Mouse (Mus musculus): Measurements from ENCODE around the gene Mgp. TPM values are rescaled to one million over a fixed set of nuclear protein-coding genes. Genes with fewer than 3 reads are reported as not detected.
A peak's percentile ranks its signal among the peaks of the same experiment; 100 is the strongest.

Mgp gene
- polyA plus RNA-seq, 1 experiment from 2014 or later: 8.3 TPM

DNA sequence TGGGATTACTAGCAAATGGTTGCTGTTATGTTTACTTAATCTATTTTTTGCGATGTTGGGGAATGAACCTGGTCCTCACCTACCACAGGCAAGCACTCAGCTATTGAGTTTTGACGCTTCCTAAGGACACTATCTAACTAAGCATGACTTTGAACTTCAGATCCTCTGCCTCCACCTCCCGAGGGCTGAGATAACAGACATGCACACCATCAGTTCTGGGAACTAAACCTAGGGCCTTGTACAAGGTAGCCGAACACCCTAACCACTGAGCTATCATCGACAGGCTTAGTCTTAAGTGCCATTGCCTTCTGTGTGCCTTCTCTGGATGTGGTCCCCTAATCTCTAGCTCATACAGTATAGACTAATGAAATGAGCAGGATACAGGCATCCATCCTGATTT lies 10.3 kb downstream of the Mgp start:
- H3K4me1 ChIP-seq (ENCODE audit: control insufficient read depth, insufficient read depth, low read length): no peaks in the 10 kb centered on the region
- no peaks in the 10 kb centered on the region for H3K9me3 ChIP-seq (ENCODE audit: control insufficient read depth, low read length)
- H3K27ac ChIP-seq (ENCODE audit: low read depth, low read length): no peak overlapping the region
- WGBS: 95% methylated on average over 5 of the region's 5 CpGs
- no peaks in the 10 kb centered on the region for H3K27me3 ChIP-seq (ENCODE audit: control insufficient read depth, insufficient read depth, low read length)
- ATAC-seq (ENCODE audit: insufficient read depth, low FRiP score, low TSS enrichment) (no peak), DNase-seq (ENCODE audit: low spot score) (no peak)
- H3K4me2 ChIP-seq (ENCODE audit: low read depth): no peak overlapping the region
- H3K9ac ChIP-seq (ENCODE audit: low read length): no peak overlapping the region
- H3K4me3 ChIP-seq (ENCODE audit: low read depth, low read length): no peak overlapping the region
- H3K36me3 ChIP-seq (ENCODE audit: control insufficient read depth, insufficient read depth, low read length): no peaks in the 10 kb centered on the region

DNA sequence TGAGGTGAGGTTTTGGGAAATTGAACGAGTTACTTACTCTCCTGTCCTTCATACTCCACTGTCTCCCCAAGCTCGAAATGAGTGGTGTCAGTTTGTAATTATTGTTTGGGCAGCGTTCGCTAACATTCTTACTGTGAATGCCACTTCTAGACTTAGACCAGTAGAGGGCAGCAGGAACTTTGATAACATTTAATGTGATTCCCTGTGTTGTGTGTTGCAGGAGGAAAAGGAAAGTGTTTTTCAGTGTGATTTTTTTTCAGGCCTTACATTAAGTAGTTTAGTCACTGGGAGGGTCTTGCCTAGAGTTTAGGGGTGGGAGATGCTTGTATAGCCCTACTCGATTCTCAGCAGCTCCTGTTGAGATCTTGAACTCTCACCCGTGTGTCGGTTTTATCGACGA lies 14.6 kb downstream of the Mgp start:
- Histone ChIP-seq H3K4me3 (ENCODE audit: low read depth, low read length) (no peak overlapping the region), H3K27ac (ENCODE audit: low read depth, low read length) (no peak overlapping the region), H3K9me3 (ENCODE audit: control insufficient read depth, low read length) (no peaks in the 10 kb centered on the region), H3K9ac (ENCODE audit: low read length) (no peak overlapping the region), H3K4me2 (ENCODE audit: low read depth) (no peak overlapping the region), H3K36me3 (ENCODE audit: control insufficient read depth, insufficient read depth, low read length) (no peaks in the 10 kb centered on the region), H3K4me1 (ENCODE audit: control insufficient read depth, insufficient read depth, low read length) (no peaks in the 10 kb centered on the region), H3K27me3 (ENCODE audit: control insufficient read depth, insufficient read depth, low read length) (no peaks in the 10 kb centered on the region)
- ATAC-seq (ENCODE audit: insufficient read depth, low FRiP score, low TSS enrichment): 0 out of 2 replicates have a peak, but pooled peaks have one; percentile 20
- peak; percentile 28 for DNase-seq (ENCODE audit: low spot score)
- WGBS: 52% methylated on average over 9 of the region's 9 CpGs

DNA sequence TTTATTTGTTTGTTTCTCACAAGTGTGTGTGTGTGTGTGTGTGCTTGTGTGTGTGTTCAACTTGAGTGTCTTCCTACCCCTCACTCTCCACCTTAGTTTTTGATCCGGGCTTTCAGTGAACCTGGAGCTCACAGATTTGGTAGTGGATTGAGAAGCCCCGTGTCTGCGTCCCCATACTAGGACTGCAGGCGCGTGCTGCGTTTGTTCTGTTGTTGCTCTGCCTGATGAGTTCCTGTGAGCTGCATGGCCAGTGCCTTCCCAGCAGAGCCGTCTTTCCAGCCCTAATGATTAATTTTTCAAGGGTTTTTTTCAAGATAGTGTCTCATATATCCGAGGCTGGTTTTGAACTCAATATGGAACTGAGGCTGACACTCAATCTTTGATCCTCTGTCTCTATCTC lies 17.2 kb downstream of the Mgp start:
- H3K4me1 ChIP-seq (ENCODE audit: control insufficient read depth, insufficient read depth, low read length): no peaks in the 10 kb centered on the region
- DNase-seq (ENCODE audit: low spot score): no peak
- no peak overlapping the region for H3K4me2 ChIP-seq (ENCODE audit: low read depth)
- no peaks in the 10 kb centered on the region for H3K36me3 ChIP-seq (ENCODE audit: control insufficient read depth, insufficient read depth, low read length)
- H3K27me3 ChIP-seq (ENCODE audit: control insufficient read depth, insufficient read depth, low read length): no peaks in the 10 kb centered on the region
- no peak overlapping the region for H3K9ac ChIP-seq (ENCODE audit: low read length)
- WGBS: 80% methylated on average over 8 of the region's 8 CpGs
- no peak for ATAC-seq (ENCODE audit: insufficient read depth, low FRiP score, low TSS enrichment)
- no peaks in the 10 kb centered on the region for H3K9me3 ChIP-seq (ENCODE audit: control insufficient read depth, low read length)
- no peak overlapping the region for H3K4me3 ChIP-seq (ENCODE audit: low read depth, low read length)
- no peak overlapping the region for H3K27ac ChIP-seq (ENCODE audit: low read depth, low read length)

DNA sequence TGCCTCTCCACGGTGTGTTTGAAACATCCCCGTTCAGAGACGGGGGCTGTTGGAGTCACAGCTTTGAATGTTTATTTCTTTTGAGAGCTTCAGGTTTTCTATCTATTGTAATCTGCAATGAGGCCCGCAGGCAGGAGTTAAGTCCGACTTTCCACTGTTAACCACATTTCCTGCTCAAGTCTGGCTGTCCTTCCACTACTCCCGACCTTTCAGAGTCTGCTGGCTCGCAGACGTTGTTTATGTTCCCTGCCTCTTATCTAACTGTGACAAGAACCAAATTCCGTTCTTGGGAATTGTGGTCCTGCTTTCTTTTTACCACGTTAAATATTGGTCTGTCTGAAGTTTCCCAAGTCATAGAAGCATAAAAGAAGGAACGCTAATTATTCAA lies 17.8 kb downstream of the Mgp start:
- H3K4me3 ChIP-seq (ENCODE audit: low read depth, low read length): no peak overlapping the region
- 0 out of 2 replicates have a peak overlapping the region, but pooled peaks have one; percentile 3 for H3K27ac ChIP-seq (ENCODE audit: low read depth, low read length)
- no peak overlapping the region for H3K4me2 ChIP-seq (ENCODE audit: low read depth)
- no peaks in the 10 kb centered on the region for H3K27me3 ChIP-seq (ENCODE audit: control insufficient read depth, insufficient read depth, low read length)
- no peaks in the 10 kb centered on the region for H3K9me3 ChIP-seq (ENCODE audit: control insufficient read depth, low read length)
- no peaks in the 10 kb centered on the region for H3K4me1 ChIP-seq (ENCODE audit: control insufficient read depth, insufficient read depth, low read length)
- H3K9ac ChIP-seq (ENCODE audit: low read length): no peak overlapping the region
- no peak for ATAC-seq (ENCODE audit: insufficient read depth, low FRiP score, low TSS enrichment)
- 58% methylated on average over 11 of the region's 11 CpGs for WGBS
- H3K36me3 ChIP-seq (ENCODE audit: control insufficient read depth, insufficient read depth, low read length): no peaks in the 10 kb centered on the region
- DNase-seq (ENCODE audit: low spot score): no peak

DNA sequence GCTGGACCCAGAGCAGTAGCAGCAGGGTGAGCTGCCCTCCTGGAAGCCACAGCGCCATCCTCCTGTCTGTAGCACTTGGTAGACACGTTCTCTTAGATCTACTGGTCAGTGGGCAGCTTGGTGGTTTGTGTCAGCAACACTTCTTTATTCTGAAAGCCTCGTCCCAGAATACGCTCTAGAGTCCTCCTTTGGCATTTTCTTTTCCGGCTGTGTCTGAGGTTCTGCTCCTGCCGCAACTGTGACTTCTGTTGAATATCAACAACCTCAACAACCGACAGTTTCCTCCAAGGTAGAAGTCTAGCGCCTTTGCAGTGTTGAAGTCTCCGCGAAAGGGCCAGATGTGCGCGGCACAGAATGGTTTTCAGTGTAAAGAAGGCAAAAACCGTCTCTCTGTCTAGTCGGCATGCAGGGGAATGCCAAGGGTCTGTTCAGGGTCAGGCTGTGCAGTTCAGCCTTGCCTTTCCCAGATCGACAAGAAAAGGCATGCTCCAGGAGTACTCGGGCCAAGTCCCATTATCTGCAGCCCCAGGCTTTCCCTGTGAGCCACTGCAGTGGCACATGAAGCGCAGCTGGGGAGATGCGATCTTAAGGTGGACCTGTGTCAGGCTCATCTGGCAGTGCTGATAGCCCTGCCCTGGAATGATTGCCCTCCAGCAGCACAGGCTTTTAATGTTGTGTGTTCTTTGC lies 18.3 kb downstream of the Mgp start, which contains the start of gene Art4:
Gene Art4, minus strand, starts transcription at position 548 of the 687 bp plus-strand sequence.
- ATAC-seq (ENCODE audit: insufficient read depth, low FRiP score, low TSS enrichment): no peak
- 0 out of 2 replicates have a peak within 1 kb of the TSS, but pooled peaks have one; percentile 3 for H3K27ac ChIP-seq (ENCODE audit: low read depth, low read length)
- H3K36me3 ChIP-seq (ENCODE audit: control insufficient read depth, insufficient read depth, low read length): no peaks in the 10 kb centered on the region
- 78% methylated on average over 18 of the region's 18 CpGs for WGBS
- H3K27me3 ChIP-seq (ENCODE audit: control insufficient read depth, insufficient read depth, low read length): no peaks in the 10 kb centered on the region
- H3K4me1 ChIP-seq (ENCODE audit: control insufficient read depth, insufficient read depth, low read length): no peaks in the 10 kb centered on the region
- H3K9ac ChIP-seq (ENCODE audit: low read length): no peak within 1 kb of the TSS
- no peak within 1 kb of the TSS for H3K4me3 ChIP-seq (ENCODE audit: low read depth, low read length)
- H3K4me2 ChIP-seq (ENCODE audit: low read depth): no peak within 1 kb of the TSS
- no peak for DNase-seq (ENCODE audit: low spot score)
- no peaks in the 10 kb centered on the region for H3K9me3 ChIP-seq (ENCODE audit: control insufficient read depth, low read length)

DNA sequence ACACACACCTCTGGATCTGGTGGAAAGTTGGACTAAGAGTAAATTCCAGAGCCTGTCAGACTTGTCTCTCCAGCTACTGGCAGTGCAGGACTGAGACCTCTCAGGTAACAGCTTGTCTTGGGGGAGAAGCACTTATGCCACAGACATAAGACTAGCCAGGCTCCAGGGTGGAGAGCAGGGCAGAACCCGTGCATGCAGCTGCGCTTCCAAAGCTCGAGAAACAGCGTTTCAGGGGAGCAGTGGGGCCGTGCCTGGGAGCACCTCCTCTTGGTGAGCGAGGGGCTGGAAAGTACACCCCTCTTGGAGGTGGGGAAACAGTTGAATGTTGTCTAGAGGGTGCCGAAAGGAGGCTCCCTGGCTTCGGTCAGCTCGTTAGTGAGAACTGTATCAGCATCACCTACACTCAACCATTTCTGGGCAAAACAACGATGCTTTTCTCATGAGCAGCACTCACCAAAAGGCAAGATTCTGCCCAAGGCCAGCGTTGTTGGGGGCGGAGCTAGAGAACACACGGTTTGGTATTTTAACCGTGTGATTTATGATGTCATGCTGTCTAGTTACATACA lies 19.5 kb downstream of the Mgp start:
- WGBS: 65% methylated on average over 14 of the region's 14 CpGs
- H3K9ac ChIP-seq (ENCODE audit: low read length): no peak overlapping the region; the same call in 1 of the 2 replicates
- H3K27me3 ChIP-seq (ENCODE audit: control insufficient read depth, insufficient read depth, low read length): no peaks in the 10 kb centered on the region
- no peak overlapping the region for H3K4me2 ChIP-seq (ENCODE audit: low read depth)
- H3K4me3 ChIP-seq (ENCODE audit: low read depth, low read length): no peak overlapping the region
- DNase-seq (ENCODE audit: low spot score) (no peak), ATAC-seq (ENCODE audit: insufficient read depth, low FRiP score, low TSS enrichment) (no peak)
- H3K36me3 ChIP-seq (ENCODE audit: control insufficient read depth, insufficient read depth, low read length): no peaks in the 10 kb centered on the region
- no peak overlapping the region for H3K27ac ChIP-seq (ENCODE audit: low read depth, low read length)
- no peaks in the 10 kb centered on the region for H3K9me3 ChIP-seq (ENCODE audit: control insufficient read depth, low read length)
- H3K4me1 ChIP-seq (ENCODE audit: control insufficient read depth, insufficient read depth, low read length): no peaks in the 10 kb centered on the region

DNA sequence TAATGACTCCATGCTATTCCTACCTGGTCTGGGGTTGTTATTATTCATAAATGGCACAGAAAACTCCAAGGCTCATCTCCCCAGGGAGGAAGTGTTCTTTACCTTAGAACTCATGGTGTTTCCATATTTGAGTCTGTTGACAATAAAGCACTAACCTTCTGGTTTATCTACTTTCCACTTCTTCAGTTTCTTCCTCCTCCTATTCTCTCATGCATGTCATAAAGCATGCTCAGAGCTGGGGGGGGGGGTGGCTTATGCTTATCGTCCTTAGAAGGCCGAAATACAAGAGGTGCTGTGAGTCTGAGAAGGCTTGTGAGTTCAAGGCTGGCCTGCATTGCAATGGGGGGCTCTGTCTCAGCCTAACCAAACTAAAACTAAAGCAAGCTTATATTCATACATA lies 20.4 kb downstream of the Mgp start:
- ATAC-seq (ENCODE audit: insufficient read depth, low FRiP score, low TSS enrichment): no peak
- DNase-seq (ENCODE audit: low spot score): no peak
- WGBS: 88% methylated on average over 2 of the region's 2 CpGs
- Histone ChIP-seq H3K4me2 (ENCODE audit: low read depth) (no peak overlapping the region), H3K27ac (ENCODE audit: low read depth, low read length) (no peak overlapping the region), H3K27me3 (ENCODE audit: control insufficient read depth, insufficient read depth, low read length) (no peaks in the 10 kb centered on the region), H3K9me3 (ENCODE audit: control insufficient read depth, low read length) (no peaks in the 10 kb centered on the region), H3K9ac (ENCODE audit: low read length) (no peak overlapping the region), H3K4me3 (ENCODE audit: low read depth, low read length) (no peak overlapping the region), H3K4me1 (ENCODE audit: control insufficient read depth, insufficient read depth, low read length) (no peaks in the 10 kb centered on the region), H3K36me3 (ENCODE audit: control insufficient read depth, insufficient read depth, low read length) (no peaks in the 10 kb centered on the region)

DNA sequence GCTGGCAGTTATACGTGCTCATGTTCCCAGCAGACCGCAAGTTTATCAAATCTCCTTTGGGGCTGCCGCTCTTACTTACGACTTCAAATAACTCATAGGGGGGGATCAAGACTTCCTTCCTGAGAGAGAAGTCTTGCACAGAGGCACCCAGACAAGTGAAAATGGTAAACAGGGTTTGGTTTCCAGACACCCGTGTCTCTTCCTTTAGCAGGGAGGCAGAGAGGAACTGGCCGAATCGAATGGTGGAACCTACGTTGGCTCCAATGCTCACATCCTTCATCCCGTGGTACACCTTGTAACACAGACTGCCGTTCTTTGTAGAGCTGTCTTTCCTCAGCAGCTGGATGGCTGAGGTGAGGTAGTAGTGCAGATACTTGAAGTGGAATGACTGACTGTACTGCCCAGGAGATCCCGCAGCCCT lies 21.3 kb downstream of the Mgp start:
- Histone ChIP-seq H3K36me3 (ENCODE audit: control insufficient read depth, insufficient read depth, low read length) (no peaks in the 10 kb centered on the region), H3K9me3 (ENCODE audit: control insufficient read depth, low read length) (no peaks in the 10 kb centered on the region), H3K27ac (ENCODE audit: low read depth, low read length) (no peak overlapping the region), H3K4me2 (ENCODE audit: low read depth) (no peak overlapping the region), H3K4me3 (ENCODE audit: low read depth, low read length) (no peak overlapping the region), H3K9ac (ENCODE audit: low read length) (no peak overlapping the region), H3K4me1 (ENCODE audit: control insufficient read depth, insufficient read depth, low read length) (no peaks in the 10 kb centered on the region), H3K27me3 (ENCODE audit: control insufficient read depth, insufficient read depth, low read length) (no peaks in the 10 kb centered on the region)
- ATAC-seq (ENCODE audit: insufficient read depth, low FRiP score, low TSS enrichment) (no peak), DNase-seq (ENCODE audit: low spot score) (no peak)
- whole genome bisulfite sequencing: 87% methylated on average over 11 of the region's 11 CpGs

DNA sequence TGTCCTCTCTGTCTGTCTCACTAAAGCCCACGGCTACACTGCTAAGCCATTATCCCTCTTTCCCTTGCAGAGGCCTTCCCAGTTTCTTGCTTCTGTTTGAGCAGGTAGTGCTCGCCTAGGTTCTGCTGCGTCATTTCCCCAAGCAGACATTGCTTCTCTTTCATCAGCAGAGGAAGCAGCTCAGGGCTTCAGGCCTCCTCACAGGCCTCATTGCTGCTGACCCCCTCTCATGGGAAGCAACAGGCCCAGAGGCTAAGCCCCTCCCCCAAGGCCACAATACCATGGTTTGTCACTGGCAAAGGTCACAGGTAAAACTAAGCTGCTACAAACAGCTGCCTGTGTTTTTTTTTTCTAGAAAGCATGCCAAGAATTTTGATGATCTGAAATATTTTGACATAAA lies 22.9 kb downstream of the Mgp start:
- ATAC-seq (ENCODE audit: insufficient read depth, low FRiP score, low TSS enrichment): no peak
- WGBS: 64% methylated on average over 3 of the region's 3 CpGs
- Histone ChIP-seq H3K27me3 (ENCODE audit: control insufficient read depth, insufficient read depth, low read length) (no peaks in the 10 kb centered on the region), H3K4me1 (ENCODE audit: control insufficient read depth, insufficient read depth, low read length) (no peaks in the 10 kb centered on the region), H3K36me3 (ENCODE audit: control insufficient read depth, insufficient read depth, low read length) (no peaks in the 10 kb centered on the region), H3K9me3 (ENCODE audit: control insufficient read depth, low read length) (no peaks in the 10 kb centered on the region), H3K4me2 (ENCODE audit: low read depth) (no peak overlapping the region), H3K27ac (ENCODE audit: low read depth, low read length) (no peak overlapping the region), H3K9ac (ENCODE audit: low read length) (no peak overlapping the region), H3K4me3 (ENCODE audit: low read depth, low read length) (no peak overlapping the region)
- no peak for DNase-seq (ENCODE audit: low spot score)
